Mouse (Mus musculus) brain, adult 2 months (tissue): Measurements from ENCODE around the gene Tln2.

ENCODE experiments used
- DNase-seq: peaks from one replicate; pipeline ENCODE4 v3.0.0; 2011; ENCODE audit warnings: low read depth, low spot score

Gene Tln2

DNA sequence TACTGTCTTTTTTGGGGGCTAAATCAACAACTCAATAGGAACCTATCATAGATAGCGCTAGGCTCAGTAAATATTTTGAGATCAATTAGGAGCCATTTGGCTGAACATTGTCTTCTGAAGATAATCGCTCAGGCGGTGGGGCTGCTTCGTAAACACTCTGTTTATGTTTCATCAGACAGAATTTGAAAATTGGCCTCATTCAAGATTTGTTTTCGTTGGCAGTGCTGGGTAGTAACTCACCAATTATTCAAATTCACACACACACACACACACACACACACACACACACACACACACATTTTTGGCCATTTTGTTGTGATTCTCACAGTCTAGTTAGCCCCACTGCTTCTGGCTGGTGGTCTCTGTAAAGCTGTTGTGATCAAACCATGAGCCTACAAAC is 12.9 kb downstream of the Tln2 start:
- DNase-seq = no peak

DNA sequence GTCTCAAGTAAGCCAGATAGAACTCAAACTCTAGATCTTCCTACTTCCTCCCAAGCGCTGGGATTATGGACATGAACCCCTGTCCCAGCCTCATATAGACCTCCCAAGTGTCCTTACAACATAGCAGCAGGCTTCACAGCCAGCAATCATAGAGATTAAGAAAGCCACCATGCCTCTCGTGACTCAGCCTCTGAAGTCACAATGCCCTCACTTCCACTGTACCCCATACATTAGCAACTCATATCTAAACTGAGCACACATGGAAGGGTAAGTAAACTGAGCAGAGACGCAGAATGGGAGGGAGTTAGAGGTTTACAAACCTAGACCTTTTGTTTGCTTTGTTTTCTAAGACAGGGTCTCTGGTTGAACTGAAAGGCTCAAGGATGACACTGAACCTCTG is 13.7 kb downstream of the Tln2 start:
- no peak for DNase-seq

GRCm38 (mm10) chr9:67544783-67545182 is 14.7 kb downstream of the Tln2 start:
- DNase-seq = peak; percentile 29

DNA sequence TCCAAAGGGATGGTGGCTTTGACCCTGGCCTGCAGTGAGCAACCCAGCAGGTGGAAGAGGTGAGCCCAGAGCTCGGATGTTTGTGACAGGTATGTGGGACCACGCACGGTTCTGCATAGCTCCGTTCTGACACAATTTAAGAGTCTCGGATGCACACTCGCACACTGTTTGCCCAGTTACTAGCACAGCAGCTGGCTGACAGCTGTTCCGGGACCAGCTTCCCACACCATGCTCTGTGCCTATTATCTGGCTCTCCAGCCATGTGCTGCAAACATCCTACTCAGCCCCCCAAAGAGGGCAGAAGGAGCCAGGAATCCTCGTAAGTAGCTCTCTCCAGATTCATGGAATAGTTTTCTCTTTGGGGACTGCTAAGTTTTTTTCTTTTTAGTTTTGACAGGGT is 17.6 kb downstream of the Tln2 start:
- DNase-seq = no peak

GRCm38 (mm10) chr9:67539776-67540706 is 19.5 kb downstream of the Tln2 start:
- no peak for DNase-seq

DNA sequence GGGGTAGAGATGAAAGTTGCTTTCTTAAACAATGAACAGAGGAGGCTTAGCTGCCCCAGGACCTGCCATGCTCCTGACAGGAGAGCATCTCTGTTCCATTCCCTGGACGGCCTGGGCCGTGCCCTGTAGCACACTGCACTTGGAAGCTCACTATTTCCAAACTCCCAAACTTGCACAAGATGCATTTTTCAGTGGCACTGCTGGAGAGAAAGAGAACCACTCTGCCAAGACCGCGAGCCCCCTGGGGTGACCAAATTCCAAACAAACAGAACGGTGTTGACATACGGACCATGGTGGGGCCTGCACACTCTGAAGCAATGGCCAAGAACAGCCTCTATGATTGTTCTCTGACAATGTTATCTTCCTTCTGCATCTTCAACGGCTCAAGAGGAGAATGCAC is 25.1 kb downstream of the Tln2 start:
- DNase-seq = no peak

DNA sequence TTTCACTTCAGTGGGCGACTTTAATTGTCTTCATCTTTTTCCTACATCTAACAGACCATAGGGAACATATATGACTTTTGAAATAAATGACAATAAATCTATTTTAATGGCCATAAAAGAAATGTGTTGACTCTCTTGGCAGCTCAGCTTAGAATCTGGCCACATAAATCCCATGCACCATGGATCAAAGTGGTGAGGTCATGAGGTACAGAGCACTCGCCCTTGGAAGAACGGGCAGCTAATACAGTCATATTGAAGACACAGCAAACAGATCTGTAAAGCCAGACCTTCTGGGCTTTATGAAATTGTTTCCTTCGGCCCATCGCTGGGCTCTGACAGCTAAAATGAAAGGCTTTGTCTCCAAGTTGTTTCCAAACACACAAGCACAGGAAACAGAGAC is 26.2 kb downstream of the Tln2 start:
- no peak for DNase-seq

DNA sequence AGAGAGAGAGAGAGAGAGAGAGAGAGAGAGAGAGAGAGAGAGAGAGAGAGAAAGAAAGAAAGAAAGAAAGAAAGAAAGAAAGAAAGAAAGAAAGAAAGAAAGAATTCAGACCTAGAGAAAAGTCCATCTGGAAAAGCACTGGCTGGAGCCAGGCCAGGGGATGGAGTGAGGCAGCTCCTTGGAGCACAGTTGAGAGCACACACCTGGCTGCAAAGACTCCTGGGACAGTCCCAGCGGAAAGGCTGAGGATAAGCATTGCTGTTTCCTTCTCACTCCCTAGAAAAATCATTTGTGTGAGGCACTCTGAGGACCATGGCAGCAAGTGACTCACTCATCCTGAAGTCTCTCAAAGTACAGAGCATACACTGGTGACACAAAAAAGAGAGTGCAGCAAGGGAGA is 26.9 kb downstream of the Tln2 start:
- DNase-seq = peak; percentile 41

- DNase-seq = no peak
Measured at GRCm38 (mm10) chr9:67529600-67529999, 29.9 kb downstream of the Tln2 start.

- peak; percentile 53 for DNase-seq
Measured at GRCm38 (mm10) chr9:67527726-67528125, 31.8 kb downstream of the Tln2 start.

GRCm38 (mm10) chr9:67521736-67522135 is 37.8 kb downstream of the Tln2 start:
- DNase-seq = no peak

DNA sequence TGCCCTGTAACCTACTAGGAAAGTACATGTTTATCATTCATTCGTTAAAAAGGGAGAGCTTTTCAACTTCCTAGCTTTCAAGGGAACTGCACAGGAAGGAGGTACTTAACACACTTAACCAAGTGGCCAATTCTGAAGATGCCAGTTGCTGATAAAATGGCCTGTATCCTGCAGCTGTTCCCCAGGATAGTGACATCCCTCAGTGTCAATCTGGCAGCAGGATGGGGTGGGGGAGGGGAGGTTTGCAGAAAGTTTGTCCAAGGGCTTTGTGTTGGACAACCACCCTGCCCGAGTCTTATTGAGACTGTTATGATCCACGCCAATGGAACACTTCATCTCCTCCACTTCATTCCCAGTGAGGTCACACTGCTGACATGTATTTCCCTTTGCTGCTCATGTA is 50.0 kb downstream of the Tln2 start:
- DNase-seq = no peak

- DNase-seq = peak; percentile 57
Measured at GRCm38 (mm10) chr9:67504669-67505260, 54.7 kb downstream of the Tln2 start.

GRCm38 (mm10) chr9:67501801-67502200 is 57.7 kb downstream of the Tln2 start:
- no peak for DNase-seq

DNA sequence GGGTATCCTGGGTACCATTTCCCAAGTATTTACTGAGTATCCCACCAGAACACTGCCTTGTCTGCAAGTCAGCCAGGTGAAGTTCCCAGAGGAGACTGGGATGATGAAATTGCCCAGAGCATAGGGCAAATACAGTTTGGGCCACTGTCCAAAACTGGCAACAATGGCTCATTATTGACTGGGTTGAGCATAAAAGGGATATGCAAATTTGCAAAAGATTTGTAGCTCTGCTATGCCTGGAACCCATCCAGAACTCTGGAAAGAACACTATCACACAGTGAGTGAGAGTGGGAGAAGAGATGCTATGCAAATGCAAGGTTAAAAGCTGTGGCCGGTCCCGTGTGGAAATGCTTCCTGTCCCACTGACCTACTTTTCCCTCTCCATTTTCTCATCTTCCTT is 63.1 kb downstream of the Tln2 start:
- DNase-seq = peak; percentile 74

DNA sequence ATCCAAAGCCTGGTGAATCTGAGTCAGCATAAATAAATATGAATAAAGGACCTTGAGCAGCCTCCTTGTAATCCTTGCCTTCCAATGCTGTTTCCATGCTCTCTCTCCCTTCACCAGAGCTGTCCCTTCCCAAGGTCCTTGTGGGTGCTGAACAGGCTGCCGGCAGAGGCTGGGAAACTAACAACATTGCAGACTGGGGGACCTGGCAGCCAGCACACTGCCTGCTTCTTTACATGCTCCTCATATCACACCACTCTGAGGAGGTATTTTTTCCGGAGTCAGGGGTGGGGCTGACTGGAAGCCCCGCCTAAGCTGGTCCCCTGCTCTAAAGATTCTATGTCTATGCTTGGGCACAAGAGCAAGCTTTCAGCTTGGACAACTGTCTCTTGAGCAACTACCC is 64.2 kb downstream of the Tln2 start:
- no peak for DNase-seq

GRCm38 (mm10) chr9:67493876-67494552 is 65.5 kb downstream of the Tln2 start:
- DNase-seq = no peak

DNA sequence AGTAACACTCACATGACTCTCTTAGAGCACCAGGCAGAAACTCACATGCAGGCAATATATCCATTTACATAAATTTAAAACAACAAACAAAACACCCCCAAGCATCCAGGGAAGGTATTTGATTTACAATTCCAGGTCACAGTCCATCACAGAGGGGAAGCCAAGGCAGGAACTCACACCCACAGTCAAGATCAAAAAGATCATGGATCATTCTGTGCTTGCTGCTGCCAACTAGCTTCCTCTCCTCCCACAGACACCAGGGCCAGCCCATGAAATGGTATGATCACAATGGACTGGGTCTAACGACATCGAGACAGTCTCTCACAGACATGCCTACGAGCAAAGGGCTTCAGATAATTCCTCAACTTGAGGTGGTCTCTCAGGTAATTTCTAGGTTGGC is 70.1 kb downstream of the Tln2 start:
- no peak for DNase-seq

DNA sequence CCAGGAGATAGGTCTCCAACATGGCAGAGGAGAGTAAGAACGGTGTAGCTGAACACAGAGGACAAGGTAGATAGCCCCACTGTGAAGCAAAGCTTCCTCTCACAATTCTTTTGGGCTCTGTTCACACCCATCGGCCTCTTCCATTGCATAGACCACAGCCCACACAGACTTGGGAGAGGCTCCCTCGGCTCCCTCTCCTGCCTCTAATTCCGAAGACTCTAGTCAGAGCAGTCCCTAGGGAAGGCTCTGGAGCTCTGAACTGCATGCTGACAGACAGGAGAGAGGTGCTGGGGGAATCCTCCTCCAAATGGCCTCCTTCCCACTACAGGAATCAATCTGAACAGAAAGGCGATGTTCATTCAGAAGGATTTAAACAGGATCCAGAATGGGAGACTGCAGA is 72.9 kb downstream of the Tln2 start:
- DNase-seq = peak; percentile 20

DNA sequence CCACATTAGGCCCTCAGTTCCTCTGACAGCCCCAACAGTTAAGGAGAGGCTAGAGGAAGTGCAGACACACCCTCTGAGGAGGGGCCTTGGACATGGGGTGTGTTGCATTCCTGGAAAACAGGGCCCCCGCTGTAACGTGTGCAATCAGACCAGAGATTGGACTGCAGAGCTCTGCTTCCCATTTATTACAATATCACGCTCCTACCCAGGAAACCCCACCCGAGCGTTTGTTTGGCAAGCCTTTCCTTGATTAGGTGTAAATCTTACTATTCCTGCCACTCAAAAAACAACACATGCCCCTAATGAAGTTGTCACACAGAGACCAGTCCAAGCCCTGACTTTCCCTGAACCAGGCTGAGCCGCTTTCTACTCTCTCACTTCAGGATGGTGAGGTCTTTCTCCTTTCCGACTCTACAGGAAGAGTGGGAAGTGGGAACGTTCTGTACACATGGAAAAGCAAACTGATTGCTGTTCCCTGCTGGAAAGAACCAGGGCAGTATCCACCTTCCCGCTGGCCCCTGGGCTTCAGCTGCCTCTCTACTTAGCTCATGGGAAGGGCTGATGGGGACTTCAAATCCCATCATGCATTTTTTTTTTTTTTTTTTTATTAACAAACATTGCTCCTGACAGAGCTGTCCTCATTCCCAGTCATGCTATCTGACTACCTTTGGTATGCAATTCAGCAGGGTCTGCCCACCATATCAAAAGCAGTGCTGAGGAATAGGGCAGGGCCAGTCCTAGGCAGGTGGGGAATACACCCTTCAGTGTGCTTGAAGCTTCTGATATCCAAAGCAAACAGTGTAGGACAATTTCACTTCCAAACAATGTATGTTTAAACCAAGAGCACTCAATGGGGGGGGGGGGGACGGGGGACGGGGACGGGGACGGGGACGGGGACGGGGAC is 74.1 kb downstream of the Tln2 start:
- no peak for DNase-seq

- no peak for DNase-seq
Measured at GRCm38 (mm10) chr9:67482277-67482676, 77.2 kb downstream of the Tln2 start.

GRCm38 (mm10) chr9:67481851-67482250 is 77.7 kb downstream of the Tln2 start:
- no peak for DNase-seq
